Mouse (Mus musculus): ENCODE measurements around the gene Gm11634.

- TF ChIP-seq CTCF (conservative IDR thresholded peaks at IDR 0.05; ENCODE audit: low read length) = no peak
- TF ChIP-seq NANOG (IDR thresholded peaks at IDR 0.05; ENCODE audit: borderline replicate concordance, low read length) = no peak
Measured at GRCm38 (mm10) chr11:101544132-101544531, 54.9 kb downstream of the Gm11634 start.
